Mouse (Mus musculus): ENCODE measurements around the gene 4930550L24Rik.

The 4930550L24Rik gene

DNA sequence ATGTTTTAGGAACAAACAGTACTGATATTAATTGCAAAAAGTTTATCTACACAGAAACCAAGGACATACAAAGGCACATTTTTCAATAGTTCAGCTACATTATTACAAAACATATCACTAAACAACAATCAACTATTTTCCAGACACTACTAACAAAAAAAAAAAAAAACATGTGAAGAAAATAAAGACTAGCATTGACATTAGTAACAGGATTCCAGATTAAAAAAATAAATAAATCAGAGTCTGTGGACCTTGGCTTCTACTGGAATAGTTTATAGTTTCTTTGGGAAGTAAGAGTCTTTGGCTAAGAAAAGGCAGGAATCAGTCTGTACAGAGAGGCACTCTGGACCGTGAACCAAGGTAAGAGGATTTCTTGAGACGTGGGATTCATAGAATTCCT, at the start of gene 4930550L24Rik:
4930550L24Rik (plus strand) TSS at position 301 of the 400 bp plus-strand sequence.
- DNase-seq (ENCODE audit: low spot score in 2 of 2), result no peak

DNA sequence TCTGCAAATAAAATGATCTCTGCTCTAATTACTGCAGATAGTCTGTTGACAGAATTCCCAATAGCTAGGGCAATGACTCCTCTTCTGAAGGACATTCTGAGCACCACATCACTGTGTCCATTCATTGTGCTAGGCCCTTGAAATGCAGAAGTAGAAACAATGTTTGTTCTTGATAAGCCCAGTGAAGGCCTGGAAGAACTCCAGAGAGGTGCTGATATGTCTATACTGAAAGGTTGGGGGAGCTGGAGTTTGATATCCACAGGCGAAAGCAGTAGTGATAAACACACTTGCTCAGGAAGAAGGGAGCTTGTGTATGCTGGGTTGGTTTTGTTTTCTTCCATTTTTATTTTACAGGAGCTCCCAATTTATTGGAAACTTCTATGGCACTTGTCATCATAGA, 8.4 kb upstream of the 4930550L24Rik start:
- DNase-seq (ENCODE audit: low spot score in 2 of 2), result no peak

DNA sequence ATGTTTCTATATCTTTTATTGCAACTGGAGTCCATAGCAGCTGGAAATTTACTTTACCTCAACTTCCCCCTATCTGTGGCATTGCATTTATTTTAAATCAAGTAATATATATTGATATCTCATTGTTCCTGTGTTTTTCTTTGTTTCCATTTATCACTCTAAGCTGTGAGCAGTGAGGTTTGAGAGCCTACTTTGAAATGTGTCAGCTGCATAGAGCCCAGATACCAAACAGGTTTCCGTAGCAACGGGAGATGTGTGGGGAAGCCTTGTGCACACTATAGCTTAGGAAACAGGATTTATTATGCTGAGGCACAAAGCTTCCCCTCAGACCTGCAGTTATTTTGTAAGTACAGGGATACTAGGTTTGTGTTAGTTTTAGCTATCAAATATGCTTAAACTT, 58.8 kb downstream of the 4930550L24Rik start:
- no peak for DNase-seq (ENCODE audit: low spot score in 2 of 2)

Data from heart, adult 9 months (tissue).